Mouse (Mus musculus) heart, adult 11 months (tissue): ENCODE results near the gene Pts.

Source experiments
- DNase-seq: peaks from one replicate; pipeline ENCODE4 v3.0.0; 2022

Pts gene

DNA sequence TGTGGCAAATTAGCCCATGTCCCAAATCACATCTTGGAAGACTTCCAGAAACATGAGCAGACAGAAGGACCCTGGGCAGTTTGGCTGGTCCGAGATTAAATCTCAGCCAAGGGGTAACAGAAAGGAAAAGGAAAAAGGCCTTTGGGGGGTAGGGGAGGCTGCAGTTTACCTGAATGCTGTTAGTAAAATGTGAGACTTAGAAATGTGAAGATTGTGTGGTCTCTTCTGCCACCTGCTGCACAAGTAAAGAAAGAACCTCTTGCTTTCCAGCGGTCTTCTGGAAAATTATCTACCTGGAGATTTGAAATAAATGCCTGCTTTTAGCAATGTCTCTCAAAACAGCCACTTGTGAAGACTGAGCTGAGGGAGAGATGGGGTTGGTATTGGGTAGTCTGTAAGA lies 2.4 kb upstream of the Pts start:
- DNase-seq, result peak; percentile 4

DNA sequence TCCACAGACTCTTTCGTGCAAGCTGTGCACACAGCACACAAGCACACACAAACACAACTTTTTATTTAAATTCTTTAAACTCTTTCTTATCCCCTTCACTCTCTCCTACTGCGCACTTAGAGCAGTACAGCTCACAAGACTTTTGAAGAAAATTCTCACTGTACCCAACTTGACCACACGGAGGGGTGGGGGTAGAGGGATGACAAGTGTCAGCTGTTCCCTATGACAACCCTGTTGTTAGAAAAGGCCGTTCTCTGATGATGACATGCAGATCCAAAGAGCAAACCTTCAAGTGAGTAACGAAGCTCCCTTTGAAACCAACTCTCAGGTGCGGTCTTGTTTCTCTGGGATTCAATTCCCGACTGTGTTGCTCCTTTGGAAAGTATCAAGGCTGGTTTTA lies 664 bp downstream of the Pts start:
- no peak for DNase-seq

DNA sequence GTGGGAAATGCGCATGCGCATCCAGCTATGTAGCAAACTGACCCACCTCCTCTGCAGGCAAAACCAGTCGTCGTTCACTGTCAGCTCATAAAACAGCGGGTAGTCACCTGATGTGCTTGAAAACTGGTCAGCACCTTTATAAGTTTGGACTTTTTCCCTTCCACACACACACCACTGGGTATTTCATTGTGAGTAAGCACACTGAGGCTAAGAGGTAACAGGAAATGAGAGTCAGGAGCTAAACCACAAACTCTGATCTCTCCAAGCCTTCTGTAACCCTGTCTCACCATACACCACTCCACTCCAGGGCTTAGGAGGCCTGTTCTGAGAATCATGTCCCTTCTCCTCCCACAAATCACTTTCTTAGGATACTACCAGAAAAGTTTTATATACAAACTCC lies 2.9 kb downstream of the Pts start:
- DNase-seq, result peak; percentile 55

DNA sequence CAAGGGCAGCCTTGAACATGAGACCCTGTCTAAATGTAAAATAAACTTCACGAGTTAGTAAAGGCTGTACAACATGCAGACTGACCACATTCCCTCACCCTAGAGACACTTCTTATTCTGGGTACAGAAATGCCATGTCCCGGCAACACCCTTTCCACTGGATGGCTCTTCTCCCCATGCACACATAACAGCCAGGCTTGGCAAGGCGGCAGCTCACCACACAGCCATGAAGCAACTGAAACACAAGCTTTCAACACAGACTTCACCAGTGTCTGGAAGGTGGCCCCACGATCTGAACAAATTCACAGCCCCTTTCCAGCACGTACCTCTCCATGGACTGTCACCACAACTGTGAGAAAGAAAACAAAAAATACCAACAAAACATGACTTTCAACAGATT lies 3.6 kb downstream of the Pts start:
- DNase-seq, result peak; percentile 77

DNA sequence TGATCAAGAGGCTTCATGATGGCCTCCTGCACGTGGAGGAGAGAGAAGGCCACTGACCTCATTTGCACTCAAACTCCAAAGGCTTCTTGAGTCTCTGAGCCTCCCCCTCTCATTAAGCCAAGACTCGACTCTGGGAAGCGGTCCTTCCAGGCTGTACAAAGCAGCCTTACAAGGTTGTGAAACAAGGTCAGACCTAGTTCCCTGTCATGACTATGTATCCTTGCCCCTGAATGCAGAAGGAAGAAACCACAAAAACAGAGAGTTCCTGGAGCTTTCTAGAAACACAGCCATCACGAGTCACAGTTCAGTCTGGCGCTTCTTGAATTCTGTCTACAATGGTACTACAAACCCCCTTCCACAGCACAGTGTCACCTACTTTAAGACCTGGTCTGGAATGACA lies 6.0 kb downstream of the Pts start:
- DNase-seq, result peak; percentile 29

DNA sequence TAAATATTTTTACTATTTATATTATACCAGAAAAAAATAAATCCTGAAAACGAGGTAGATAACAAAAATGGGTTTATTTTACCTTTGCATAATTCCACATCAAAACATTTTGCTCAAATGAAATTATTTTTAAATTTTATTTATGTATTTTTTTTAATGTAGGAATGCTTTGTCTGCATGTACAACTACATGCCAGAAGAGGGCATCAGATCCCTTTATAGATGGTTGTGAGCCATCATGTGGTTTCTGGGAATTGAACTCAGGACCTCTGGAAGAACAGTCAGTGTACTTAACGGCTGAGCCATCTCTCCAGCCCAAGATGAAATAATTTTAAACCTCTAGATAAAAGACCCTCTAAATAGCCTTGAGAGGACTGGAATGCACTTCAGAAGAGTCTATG lies 7.0 kb downstream of the Pts start:
- peak; percentile 43 for DNase-seq

DNA sequence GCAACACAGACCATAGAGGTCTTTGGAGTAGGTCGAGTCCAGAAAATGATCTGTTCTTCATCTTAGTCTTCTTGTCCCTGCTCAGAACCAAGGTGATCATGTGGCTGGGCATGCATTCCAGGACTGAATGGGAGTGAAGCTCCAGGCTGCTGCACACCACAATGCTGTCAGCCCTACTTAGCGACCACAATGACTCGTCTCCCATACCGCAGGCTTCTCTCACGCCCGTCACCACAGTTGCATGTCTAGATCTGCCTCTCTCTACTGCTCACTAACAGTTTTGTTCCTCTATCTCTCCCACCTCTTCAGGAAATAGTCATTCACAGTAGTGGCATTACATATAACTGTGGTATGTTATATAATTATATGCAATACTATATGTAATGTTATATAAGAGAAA lies 7.8 kb downstream of the Pts start:
- peak; percentile 72 for DNase-seq

DNA sequence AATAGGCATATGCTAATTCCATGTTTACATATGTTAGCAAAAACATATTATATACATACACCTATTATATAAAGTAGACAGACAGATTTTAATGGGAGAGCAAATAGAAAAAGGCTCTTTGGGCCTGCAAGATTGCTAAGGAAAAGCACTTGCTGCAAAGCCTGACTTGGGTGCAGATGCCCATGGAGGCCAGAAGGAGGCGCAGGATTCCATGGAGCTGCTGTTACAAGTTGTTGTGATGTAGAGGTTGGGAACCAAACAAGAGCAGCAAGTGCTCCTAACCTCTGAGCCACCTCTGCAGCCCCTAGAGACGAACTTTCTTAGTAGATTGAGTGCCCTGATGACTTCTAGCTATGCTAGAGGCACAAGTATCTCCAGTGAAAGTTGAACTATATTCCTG lies 9.7 kb downstream of the Pts start:
- peak; percentile 49 for DNase-seq

DNA sequence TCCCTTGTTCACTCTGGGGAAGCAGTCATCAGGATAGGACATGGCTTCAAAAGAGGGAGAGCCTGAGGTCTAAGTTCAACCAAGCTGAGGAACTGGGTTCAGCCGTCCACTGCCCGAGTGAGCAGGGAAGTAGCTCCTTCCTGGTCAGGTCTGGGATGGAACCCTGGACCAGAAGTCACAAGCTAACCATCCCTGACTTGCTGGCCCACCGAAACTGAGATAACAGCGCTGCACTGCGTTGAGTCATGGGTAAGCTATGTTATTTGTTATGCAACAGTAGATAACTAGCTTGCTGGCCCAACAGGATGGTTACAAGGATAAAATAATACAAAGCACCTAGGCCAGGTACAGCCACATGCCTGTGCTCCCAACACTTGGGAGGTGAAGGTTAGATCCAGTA lies 13.1 kb downstream of the Pts start:
- DNase-seq, result peak; percentile 82

DNA sequence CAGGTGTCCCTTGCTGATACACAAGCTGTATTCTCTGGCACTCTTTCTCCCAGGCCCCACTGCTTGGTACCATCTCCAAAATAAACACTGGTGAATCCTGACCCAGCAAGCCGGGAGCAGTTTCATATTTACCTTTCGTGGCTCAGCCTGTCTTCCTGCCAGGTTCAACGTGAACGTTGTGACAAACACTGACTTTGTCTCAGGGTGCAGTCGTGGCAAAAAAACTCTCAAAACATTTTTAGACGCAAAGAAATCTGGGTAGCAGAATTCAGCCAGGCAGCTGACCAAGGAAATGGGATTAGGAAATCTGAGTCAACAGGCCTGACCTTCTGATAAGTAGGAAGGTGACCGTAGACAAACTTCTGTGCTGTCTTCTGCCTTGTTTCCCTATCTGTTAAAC lies 21.0 kb downstream of the Pts start:
- peak; percentile 91 for DNase-seq

DNA sequence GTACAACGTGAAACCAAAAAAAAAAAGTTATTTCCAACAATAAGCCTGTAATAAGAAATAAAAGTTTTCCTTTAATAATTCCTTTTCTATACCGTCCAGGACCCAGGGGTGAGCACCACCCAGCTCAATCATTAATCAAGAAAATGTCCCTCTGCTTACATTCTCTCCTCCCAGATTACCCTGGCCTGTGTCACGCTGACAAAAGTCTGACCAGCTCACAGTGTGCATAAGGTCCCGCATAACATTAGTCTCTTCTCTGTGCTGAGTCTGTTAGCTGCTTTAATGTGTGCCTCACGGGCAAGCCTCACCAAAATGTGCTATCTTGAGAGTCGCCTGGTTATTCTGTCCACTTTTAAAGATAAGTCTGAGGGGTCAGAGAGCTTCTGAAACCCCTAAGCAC lies 23.1 kb downstream of the Pts start:
- DNase-seq, result no peak

DNA sequence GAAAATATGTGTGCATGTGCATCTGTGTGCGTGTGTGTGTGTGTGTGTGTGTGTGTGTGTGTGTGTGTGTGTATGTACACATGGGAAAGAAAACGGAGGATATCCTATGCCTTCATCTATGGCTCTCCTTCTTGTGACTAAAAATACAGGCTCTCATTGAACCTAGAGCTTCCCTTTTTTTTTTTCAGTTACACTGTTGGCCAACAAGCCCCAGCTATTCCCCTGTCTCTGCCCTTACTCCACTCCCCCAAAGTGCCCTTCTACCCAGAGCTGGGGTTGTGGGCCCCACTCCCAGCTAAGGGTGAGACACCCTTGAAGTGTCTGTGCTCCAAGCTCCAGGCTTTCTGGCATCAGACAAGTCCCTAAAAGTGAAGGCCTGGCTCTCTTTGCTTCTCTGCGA lies 25.6 kb downstream of the Pts start:
- no peak for DNase-seq

DNA sequence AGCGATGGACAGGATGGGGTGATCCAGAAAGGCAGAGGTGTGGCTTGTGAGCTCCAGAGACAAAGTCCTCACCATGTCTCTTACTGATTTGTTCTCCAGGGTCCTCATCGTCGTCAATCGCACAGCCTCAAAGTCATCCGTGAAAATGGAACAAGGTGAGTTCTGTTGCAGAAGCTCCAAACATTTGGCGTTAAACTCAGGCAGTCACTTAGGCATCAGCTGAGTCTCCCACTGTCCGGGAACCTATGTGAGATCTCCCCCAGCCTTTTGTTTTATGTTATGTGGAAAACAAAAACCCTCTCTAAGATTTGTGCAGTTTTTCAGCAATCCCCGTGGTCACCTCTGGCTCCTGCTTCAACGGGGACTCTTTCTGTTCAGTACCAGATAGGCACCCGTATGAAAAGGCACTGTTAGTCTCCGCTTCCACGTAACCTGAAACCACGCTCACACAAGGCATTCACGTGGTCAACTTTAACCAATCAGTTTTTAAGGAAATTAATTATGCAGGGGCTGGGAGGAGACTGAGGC lies 27.5 kb downstream of the Pts start:
- DNase-seq, result peak; percentile 90

DNA sequence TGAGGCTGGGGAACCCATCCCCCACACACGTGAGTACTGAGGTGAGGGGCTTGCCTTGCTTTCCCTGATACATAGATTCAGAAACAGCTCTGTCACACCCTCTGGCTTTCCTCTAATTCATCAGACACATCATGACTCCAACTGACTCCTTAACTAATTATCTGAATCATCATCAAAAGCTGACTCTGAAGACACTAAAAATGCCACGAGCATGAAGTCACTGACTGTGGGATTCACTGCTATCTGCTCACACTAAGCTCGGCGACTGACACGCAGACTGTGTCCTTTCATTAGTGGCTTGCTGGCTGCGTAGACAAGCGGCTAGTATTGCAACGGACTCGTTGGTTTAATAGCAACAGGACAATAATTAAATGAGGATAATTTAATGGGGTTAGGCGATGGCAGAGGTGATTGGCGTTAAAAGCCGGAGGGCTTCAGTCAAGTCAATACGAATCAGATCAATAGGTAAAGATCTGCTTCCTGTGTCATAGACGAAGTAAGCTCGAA lies 28.0 kb downstream of the Pts start:
- peak; percentile 57 for DNase-seq

DNA sequence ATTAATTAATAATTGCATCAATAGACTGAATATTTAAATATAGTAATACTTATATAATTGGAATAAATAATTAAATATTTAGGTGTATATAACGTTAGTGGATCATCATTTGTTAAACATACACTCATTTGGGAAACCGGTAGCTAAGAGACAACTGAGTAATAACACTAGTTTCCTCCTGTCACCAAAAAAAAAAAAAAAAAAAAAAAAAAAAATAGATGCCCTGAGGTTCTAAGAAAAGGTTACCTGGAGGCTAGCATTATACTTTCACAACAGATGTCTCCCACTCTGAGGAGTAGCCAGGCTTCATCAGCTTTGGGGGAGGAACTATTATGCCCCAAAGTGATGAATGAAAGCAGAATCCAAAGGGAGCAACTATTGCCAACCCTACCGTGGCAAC lies 28.7 kb downstream of the Pts start:
- DNase-seq, result no peak

DNA sequence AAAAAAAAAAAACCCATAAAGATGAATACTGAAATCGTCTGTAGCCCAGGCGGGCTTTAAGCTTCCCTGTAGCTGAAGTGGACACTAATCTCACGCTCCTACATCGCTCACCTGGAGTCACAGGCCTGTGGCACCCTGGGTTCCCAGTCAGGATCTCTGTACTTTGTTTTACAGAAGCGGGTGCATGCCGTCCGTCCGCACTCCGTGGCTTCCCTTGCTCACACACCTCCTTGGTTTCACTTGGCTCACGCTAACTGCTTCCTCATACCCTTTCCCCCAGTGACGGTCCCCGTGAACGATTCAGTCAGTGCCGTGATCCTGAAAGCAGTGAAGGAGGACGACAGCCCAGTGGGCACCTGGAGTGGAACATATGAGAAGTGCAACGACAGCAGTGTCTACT lies 29.7 kb downstream of the Pts start:
- peak; percentile 82 for DNase-seq

DNA sequence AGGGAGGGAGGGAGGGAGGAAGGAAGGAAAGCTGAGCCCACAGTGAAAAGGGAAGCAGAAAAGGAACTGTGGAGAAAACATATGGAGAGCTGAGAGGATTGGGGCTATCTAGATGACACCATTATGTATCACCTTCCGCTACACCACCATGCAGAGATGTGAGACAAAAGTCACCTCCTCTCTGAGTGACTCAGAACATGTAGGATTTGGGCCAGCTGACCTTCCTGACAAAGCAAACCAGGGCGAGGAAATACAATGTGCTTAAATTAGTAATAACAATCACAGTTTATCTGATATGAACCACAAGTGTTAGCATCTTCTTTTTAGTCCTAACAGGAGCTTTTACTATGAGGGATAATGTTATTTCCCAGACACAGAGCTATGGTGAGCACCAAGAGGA lies 31.0 kb downstream of the Pts start:
- peak; percentile 30 for DNase-seq

DNA sequence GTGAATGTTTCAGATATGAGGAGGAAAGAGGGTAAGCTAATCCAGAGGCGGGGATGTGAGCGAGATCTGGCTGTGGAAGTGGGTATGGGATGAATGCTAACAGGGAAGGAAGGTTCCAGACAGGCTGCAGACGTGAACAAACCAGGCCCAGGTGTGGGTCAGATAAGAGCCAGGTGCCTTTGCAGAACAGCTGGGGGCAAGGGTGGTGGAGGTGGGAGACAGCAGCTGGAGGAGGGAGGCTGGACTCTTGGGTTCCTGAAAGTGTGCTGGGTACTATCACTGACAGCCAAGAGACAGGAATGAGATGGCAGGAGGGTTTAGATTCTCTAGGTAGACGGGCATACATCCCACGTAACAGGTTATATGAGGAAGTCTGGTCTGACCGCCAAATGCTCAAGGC lies 31.4 kb downstream of the Pts start:
- DNase-seq, result peak; percentile 72

DNA sequence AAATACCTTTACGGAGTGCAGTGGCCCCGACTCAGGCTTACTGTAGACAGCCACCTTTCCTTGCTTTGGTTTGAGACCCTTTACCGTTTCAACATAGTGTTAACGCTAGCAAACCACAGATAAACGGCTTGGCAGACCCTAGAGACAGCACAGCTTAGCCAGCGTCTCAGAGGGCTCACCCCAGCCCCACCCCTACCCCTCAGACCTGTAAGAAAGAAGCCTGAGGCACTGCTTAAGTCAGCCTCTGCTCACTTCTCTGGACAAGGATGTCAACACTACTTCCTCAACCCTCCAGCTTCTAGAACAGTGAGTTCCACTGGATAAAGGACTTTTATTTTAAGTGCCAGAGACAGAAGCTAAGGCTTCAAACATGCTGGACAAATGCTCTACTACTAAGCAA lies 32.0 kb downstream of the Pts start:
- peak; percentile 23 for DNase-seq

DNA sequence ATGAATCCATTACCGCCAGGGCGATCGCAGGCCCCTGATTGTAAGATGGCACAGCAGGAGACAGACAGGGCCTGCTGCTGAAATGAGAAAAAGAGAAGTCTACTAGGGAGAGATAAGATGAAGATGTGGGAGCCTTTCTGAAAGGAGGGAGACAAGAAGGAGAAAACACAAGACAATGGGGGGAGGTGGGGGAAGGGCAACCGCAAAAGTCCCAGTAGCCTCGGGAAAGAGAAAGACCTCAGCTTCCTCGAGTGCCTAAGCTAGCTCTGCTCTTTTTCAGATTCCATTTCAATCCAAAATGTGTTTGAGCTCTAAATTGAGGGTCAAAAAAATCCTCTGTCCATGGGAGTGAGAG lies 32.4 kb downstream of the Pts start:
- DNase-seq, result no peak

DNA sequence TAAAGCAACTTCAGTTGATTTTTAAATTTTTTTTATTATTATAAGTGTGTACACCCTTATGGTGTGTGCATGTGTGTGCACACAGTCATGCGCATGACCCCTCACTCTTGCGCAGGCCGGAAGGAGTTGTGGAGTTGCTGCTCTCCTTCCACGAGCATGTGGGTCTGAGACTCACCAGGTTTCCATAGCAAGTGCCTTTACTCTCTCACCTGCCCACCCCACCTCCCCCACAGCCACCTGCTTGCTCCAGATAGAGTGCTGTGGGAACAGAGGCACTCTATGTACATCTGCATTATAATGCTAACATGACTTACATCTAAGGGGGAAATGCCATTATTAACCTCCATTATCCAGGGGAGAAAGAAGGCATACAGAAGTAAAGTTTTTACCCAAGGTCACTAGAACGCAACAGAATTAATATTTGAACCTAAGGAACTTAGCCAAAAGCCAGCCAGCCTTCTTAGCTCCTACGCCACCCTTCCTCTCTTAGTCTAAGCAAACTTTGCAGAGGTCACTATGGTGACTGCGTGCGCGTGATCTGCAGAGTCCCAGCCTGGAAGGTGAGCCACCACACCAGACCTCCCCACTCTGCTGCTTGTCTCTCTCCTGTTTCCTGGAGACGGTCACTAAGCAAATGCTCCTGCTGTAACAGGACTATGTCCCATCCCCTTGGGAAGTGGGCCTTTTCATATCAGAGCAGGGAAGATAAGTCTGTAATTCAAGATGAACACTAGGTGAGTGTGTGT lies 32.9 kb downstream of the Pts start:
- peak; percentile 89 for DNase-seq

DNA sequence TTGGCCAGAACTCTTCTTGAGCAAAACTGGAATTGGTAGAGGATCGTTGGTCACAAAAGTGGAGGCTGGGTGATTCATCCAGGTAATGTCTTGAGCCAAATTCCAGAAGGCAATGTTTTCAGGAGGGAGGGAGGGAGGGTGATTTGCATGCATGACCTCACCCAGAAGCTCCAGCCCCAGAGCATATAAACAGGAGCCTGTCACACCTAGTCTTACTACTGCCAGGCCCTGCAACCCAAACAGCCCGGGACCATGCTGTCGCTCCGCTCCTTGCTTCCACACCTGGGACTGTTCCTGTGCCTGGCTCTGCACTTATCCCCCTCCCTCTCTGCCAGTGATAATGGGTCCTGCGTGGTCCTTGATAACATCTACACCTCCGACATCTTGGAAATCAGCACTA lies 34.2 kb downstream of the Pts start, which contains the start of gene Plet1:
Plet1 (plus strand) TSS at position 215 of the 400 bp plus-strand sequence.
- peak; percentile 75 for DNase-seq

DNA sequence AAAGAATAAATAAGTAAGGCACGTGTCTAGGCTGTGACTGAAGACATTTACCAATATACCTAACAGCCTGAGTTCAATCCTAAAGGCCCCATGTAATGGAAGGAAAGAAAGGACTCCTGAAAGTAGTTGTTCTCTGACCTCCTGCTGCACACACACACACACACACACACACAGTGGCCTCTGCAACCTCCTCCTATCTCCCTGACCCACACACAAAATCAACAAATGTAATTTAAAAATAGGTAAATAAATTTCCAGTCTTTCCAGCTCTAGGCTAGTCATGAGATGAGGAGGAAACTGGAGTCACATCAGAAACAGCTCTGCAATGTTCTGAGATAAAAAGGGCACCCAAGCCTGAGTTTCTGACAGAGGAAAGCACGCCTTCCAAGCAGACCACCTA lies 34.7 kb downstream of the Pts start:
- no peak for DNase-seq

DNA sequence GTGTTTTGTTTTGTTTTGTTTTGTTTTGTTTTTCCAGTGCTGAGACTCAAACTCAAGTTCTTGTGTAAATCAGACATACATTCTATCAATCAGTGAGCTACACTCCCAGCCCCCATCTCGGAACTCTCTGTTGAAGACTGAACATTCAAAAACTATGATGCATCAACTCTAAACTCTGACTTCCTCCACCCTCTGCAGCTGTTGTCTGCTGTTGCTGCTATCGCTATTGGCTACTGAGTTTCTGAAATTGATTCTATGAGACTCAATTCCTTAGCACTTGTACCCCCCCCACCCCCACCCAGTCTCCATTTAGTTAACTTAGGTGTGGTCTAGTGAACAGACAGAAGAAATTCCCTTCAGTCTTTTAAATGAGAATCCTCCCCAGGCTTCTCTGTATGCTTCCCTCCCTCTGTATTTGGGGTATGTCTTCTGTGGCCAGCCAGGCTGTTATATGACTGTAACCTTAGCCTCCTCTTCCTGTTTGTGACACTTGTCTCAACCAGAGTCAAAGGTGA lies 36.9 kb downstream of the Pts start:
- no peak for DNase-seq

DNA sequence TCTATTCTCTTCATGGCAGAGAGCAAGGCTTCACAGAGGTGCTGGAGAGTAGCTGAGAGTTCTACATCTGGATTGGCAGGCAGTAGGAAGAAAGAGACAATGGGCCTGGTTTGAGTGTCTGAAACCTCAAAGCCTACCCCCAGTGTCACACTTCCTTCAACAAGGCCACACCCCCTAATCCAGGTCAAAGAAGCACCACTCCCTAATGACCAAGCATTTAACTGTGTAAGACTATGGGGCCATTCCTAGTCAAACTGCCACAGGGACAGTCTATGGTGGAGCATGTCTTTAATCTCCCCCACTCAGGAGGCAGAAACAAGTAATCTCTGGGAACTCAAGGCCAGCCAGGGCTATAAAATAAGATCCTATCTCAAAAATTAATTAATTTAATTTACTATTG lies 37.7 kb downstream of the Pts start:
- DNase-seq, result no peak
